Mouse (Mus musculus) kidney, adult 11 months (tissue): ENCODE results near the gene Igsf3.
"Not testable (repeated sequence)": the region's sequence is repeated elsewhere in the genome, so short reads cannot be mapped to it uniquely, and the experiment has no call there.

Experiments
- DNase-seq: peaks from one replicate; pipeline ENCODE4 v3.0.0; 2022

Igsf3 gene

GRCm38 (mm10) chr3:101407568-101407967 lies 30.7 kb downstream of the Igsf3 start:
- no peak for DNase-seq

- DNase-seq, result no peak
These were observed 32.3 kb downstream of the Igsf3 start for GRCm38 (mm10) chr3:101408953-101409750.

- DNase-seq, result no peak
These were observed 33.3 kb downstream of the Igsf3 start for GRCm38 (mm10) chr3:101410202-101410601.

- no peak for DNase-seq
These were observed 33.9 kb downstream of the Igsf3 start for GRCm38 (mm10) chr3:101410745-101411144.

GRCm38 (mm10) chr3:101411626-101412025 lies 34.7 kb downstream of the Igsf3 start:
- no peak for DNase-seq

GRCm38 (mm10) chr3:101412115-101412514 lies 35.2 kb downstream of the Igsf3 start:
- no peak for DNase-seq

GRCm38 (mm10) chr3:101413013-101413412 lies 36.1 kb downstream of the Igsf3 start:
- DNase-seq, result not testable (repeated sequence)

- no peak for DNase-seq
These were observed 42.1 kb downstream of the Igsf3 start for GRCm38 (mm10) chr3:101418740-101419652.

- DNase-seq, result no peak
These were observed 42.7 kb downstream of the Igsf3 start for GRCm38 (mm10) chr3:101419653-101419994.

GRCm38 (mm10) chr3:101423188-101423587 lies 46.3 kb downstream of the Igsf3 start:
- no peak for DNase-seq

GRCm38 (mm10) chr3:101424295-101424885 lies 47.5 kb downstream of the Igsf3 start:
- no peak for DNase-seq

- DNase-seq, result no peak
These were observed 53.3 kb downstream of the Igsf3 start for GRCm38 (mm10) chr3:101429982-101430754.

GRCm38 (mm10) chr3:101430755-101431115 lies 53.9 kb downstream of the Igsf3 start:
- DNase-seq, result no peak

- no peak for DNase-seq
These were observed 58.8 kb downstream of the Igsf3 start for GRCm38 (mm10) chr3:101435672-101436071.

GRCm38 (mm10) chr3:101436469-101436868 lies 59.6 kb downstream of the Igsf3 start:
- DNase-seq, result no peak

GRCm38 (mm10) chr3:101437021-101437563 lies 60.2 kb downstream of the Igsf3 start:
- DNase-seq, result no peak

- no peak for DNase-seq
These were observed 66.5 kb downstream of the Igsf3 start for GRCm38 (mm10) chr3:101443265-101443881.

- no peak for DNase-seq
These were observed 67.6 kb downstream of the Igsf3 start for GRCm38 (mm10) chr3:101444437-101444836.

GRCm38 (mm10) chr3:101447239-101447638 lies 70.4 kb downstream of the Igsf3 start:
- DNase-seq, result no peak

- DNase-seq, result no peak
These were observed 71.9 kb downstream of the Igsf3 start for GRCm38 (mm10) chr3:101448765-101449164.

- no peak for DNase-seq
These were observed 74.0 kb downstream of the Igsf3 start for GRCm38 (mm10) chr3:101450811-101451428.

- DNase-seq, result no peak
These were observed 83.7 kb downstream of the Igsf3 start for GRCm38 (mm10) chr3:101460618-101461017.
